Mouse (Mus musculus): Measurements from ENCODE around the gene Ccdc9b.

GRCm38 (mm10) chr2:118713631-118714030, 48.8 kb downstream of the Ccdc9b start:
- TF ChIP-seq CTCF (IDR thresholded peaks at IDR 0.05; ENCODE audit: extremely low read depth, insufficient read length, insufficient replicate concordance, low read depth, low read length) (no peak), POLR2A (IDR thresholded peaks at IDR 0.05; ENCODE audit: low read depth, low read length) (no peak)

Measured in small intestine, adult 2 months (tissue).